ENCODE assay signal across 1 mouse cellular context in the genomic region with DNA sequence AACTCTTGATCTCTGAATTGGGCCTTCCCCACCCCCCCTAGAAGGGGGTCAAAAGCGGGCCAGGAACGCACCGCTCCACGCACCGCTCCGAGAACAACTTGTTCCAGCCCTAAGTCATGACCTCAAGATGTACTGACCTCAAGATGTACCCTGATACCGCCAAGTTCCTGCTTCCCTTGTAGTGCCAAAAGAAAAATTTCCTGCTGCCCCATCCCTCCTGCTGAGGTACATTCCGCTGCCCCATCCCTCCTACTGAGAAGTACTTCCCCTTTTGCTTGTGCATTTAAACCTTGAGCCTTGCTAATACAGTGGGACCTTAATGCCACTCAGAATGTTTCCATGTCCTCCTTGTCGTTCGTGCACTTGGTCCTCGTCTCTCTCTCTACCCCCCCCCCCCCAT.
A peak's percentile ranks its signal among the peaks of the same experiment; 100 is the strongest.
TF ChIP-seq lines count a peak whose summit lies in the region.

No protein-coding gene starts in this region.

TF ChIP-seq in MEL, 35 proteins besides CTCF, POLR2A, EP300 and RAD21 (continued from another document):
- TF ChIP-seq HCFC1 (IDR thresholded peaks at IDR 0.05; ENCODE audit: low read depth, low read length), result 0 out of 2 replicates have a peak, but pooled peaks have one; percentile 6
- TF ChIP-seq GABPA (IDR thresholded peaks at IDR 0.05; ENCODE audit: low read depth, low read length), result no peak
- no peak for TF ChIP-seq POLR2AphosphoS5 (IDR thresholded peaks at IDR 0.05; ENCODE audit: borderline replicate concordance, low read depth, low read length)
- no peak for TF ChIP-seq ZKSCAN1 (IDR thresholded peaks at IDR 0.05; ENCODE audit: low read depth, low read length)
- no peak for TF ChIP-seq MYB (IDR thresholded peaks at IDR 0.05; ENCODE audit: low read depth, low read length)
